ENCODE assay signal across 8 mouse cellular contexts in genomic region chr17:13682378-13683026, GRCm38 (mm10).
DNase-seq lines count a peak whose midpoint lies in the region; ATAC-seq and TF ChIP-seq lines count a peak whose summit lies in the region.

No protein-coding gene starts in this region.

- 0 out of 2 replicates have a peak, but pooled peaks have one; percentile 5 for TF ChIP-seq CTCF in liver, embryonic 14.5 days (IDR thresholded peaks at IDR 0.05; ENCODE audit: low read depth)

- H3K9ac ChIP-seq in hindbrain, embryonic 15.5 days, result peak overlapping the region; percentile 29; the same call in 1 of the 2 replicates
- no peak overlapping the region for H3K9ac ChIP-seq in liver, embryonic 14.5 days (replicated peaks)
- peak overlapping the region; percentile 40; the same call in 1 of the 2 replicates for H3K9ac ChIP-seq in neural tube, embryonic 12.5 days

- ATAC-seq in common myeloid progenitor, adult 5-6 weeks (replicated peaks; ENCODE audit: low read depth, poor library complexity, severe bottlenecking), result peak; percentile 22
- ATAC-seq in hindbrain, embryonic 15.5 days (ENCODE audit: low FRiP score, low read depth), result no peak
- no peak for ATAC-seq in liver, embryonic 14.5 days (ENCODE audit: insufficient read depth)
- no peak for ATAC-seq in neural tube, embryonic 12.5 days (ENCODE audit: low FRiP score, low read depth)

- no peak for TF ChIP-seq EP300 in liver, embryonic 14.5 days (IDR thresholded peaks at IDR 0.05; ENCODE audit: low read depth)

- peaks cover 39% of the 10 kb centered on the region for H3K4me1 ChIP-seq in hindbrain, embryonic 15.5 days (replicated peaks)
- H3K4me1 ChIP-seq in liver, embryonic 14.5 days (replicated peaks; ENCODE audit: control insufficient read depth in 2 of 2, insufficient read depth in 2 of 2, low read length in 1 of 2), result peaks cover 0 to 20% of the 10 kb centered on the region in 2 experiments; a peak in 2 of 4 replicates
- peaks cover 41% of the 10 kb centered on the region for H3K4me1 ChIP-seq in neural tube, embryonic 12.5 days

- peak overlapping the region; percentile 77 for H3K27ac ChIP-seq in hindbrain, embryonic 15.5 days (replicated peaks)
- no peak overlapping the region; the same call in 1 of the 2 replicates for H3K27ac ChIP-seq in liver, embryonic 14.5 days
- H3K27ac ChIP-seq in neural tube, embryonic 12.5 days, result peak overlapping the region; percentile 38; the same call in 1 of the 2 replicates

- H3K4me2 ChIP-seq in hindbrain, embryonic 15.5 days, result peak overlapping the region; percentile 34
- H3K4me2 ChIP-seq in liver, embryonic 14.5 days (ENCODE audit: low read depth), result peak overlapping the region; percentile 3
- peak overlapping the region; percentile 50 for H3K4me2 ChIP-seq in neural tube, embryonic 12.5 days (replicated peaks)

- DNase-seq in gastrocnemius, postnatal 25 days, result peak; percentile 23
- no peak for DNase-seq in gastrocnemius, postnatal 14 days
- DNase-seq in liver, embryonic 14.5 days (ENCODE audit: low read depth in 3 of 3, low spot score in 3 of 3), result no peak
- no peak for DNase-seq in left cerebral cortex, postnatal 36 days (ENCODE audit: low spot score in 2 of 2)
- DNase-seq in left cerebral cortex, postnatal 10 days (ENCODE audit: extremely low spot score in 1 of 2, low spot score in 2 of 2), result no peak

- no peaks in the 10 kb centered on the region for H3K36me3 ChIP-seq in hindbrain, embryonic 15.5 days
- H3K36me3 ChIP-seq in liver, embryonic 14.5 days (replicated peaks; ENCODE audit: control insufficient read depth, insufficient read depth, low read depth), result no peaks in the 10 kb centered on the region
- H3K36me3 ChIP-seq in neural tube, embryonic 12.5 days, result no peaks in the 10 kb centered on the region

- no peaks in the 10 kb centered on the region for H3K27me3 ChIP-seq in hindbrain, embryonic 15.5 days
- H3K27me3 ChIP-seq in liver, embryonic 14.5 days (ENCODE audit: control insufficient read depth, insufficient read depth, low read length), result no peaks in the 10 kb centered on the region
- no peaks in the 10 kb centered on the region for H3K27me3 ChIP-seq in neural tube, embryonic 12.5 days (replicated peaks)

- H3K4me3 ChIP-seq in hindbrain, embryonic 15.5 days, result peak overlapping the region; percentile 26
- peak overlapping the region; percentile 22 to 43 for H3K4me3 ChIP-seq in liver, embryonic 14.5 days (ENCODE audit: insufficient read depth in 1 of 2, low read depth in 2 of 2, low read length in 2 of 2)
- H3K4me3 ChIP-seq in neural tube, embryonic 12.5 days, result peak overlapping the region; percentile 22

- 56% methylated on average over 9 of the region's 9 CpGs for WGBS in hindbrain, embryonic 15.5 days
- 13% methylated on average over 9 of the region's 9 CpGs for WGBS in liver, embryonic 14.5 days (ENCODE audit: insufficient replicate concordance)
- 58% methylated on average over 9 of the region's 9 CpGs for WGBS in neural tube, embryonic 12.5 days

- intact Hi-C loops in gastrocnemius, postnatal 14 days (cut with DNase I; ENCODE audit: low total_unique reads), result no loop called here
- intact Hi-C loops in left cerebral cortex, postnatal 36 days (cut with DNase I), result loop anchor here (5.0 kb wide), 2 partner anchors 75 to 150 kb away; no protein-coding TSS in a partner anchor
- intact Hi-C loops in left cerebral cortex, postnatal 10 days (cut with DNase I), result loop anchor here (5.0 kb wide), 2 partner anchors 80 to 210 kb away; partner anchors contain the start of genes Afdn and Tcte2

- H3K9me3 ChIP-seq in hindbrain, embryonic 15.5 days, result no peaks in the 10 kb centered on the region
- no peaks in the 10 kb centered on the region for H3K9me3 ChIP-seq in liver, embryonic 14.5 days (ENCODE audit: control insufficient read depth, low read length)
- no peaks in the 10 kb centered on the region for H3K9me3 ChIP-seq in neural tube, embryonic 12.5 days
